Mouse (Mus musculus): ENCODE data around the gene Mitf. TPM values are rescaled to one million over a fixed set of nuclear protein-coding genes. Genes with fewer than 3 reads are reported as not detected.

The Mitf gene
- total RNA-seq, 2 experiments from 2014 or later: 7.8 to 8.2 TPM

DNA sequence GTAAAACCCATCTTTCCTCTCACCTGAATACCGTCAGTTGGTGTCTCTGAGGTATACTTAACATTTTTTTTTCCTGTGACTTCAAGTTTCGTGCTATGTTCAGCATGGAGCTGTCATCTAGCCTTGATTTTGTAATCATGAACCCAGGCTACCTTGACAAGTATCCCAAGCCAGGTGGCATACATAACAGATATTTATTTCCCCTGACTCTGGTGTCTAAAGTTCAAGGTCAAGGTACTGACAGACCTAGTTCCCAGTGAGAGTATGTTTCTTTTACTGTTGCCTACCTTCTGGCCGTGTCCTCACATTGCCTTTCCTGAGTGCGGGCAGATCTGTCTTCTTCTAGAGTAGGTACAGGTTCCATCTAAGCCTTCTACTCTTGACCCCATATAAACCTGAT, 78.1 kb downstream of the Mitf start:
- no peak for DNase-seq (ENCODE audit: extremely low spot score in 1 of 2, low spot score in 2 of 2)
- TF ChIP-seq CTCF (IDR thresholded peaks at IDR 0.05): no peak
- Histone ChIP-seq H3K4me3 (no peak overlapping the region), H3K27ac (no peak overlapping the region)
- intact Hi-C loops (cut with DNase I): no loop called here

- no peak for TF ChIP-seq CTCF (IDR thresholded peaks at IDR 0.05)
- DNase-seq (ENCODE audit: extremely low spot score in 1 of 2, low spot score in 2 of 2): no peak
- H3K27ac ChIP-seq: no peak overlapping the region
- H3K4me3 ChIP-seq: no peak overlapping the region
- intact Hi-C loops (cut with DNase I): no loop called here
Observed at GRCm38 (mm10) chr6:97885606-97886005, 78.8 kb downstream of the Mitf start.

GRCm38 (mm10) chr6:97887893-97888292, 81.0 kb downstream of the Mitf start:
- intact Hi-C loops (cut with DNase I): no loop called here
- no peak for TF ChIP-seq CTCF (IDR thresholded peaks at IDR 0.05)
- DNase-seq (ENCODE audit: extremely low spot score in 1 of 2, low spot score in 2 of 2): no peak
- Histone ChIP-seq H3K27ac (no peak overlapping the region), H3K4me3 (no peak overlapping the region)

GRCm38 (mm10) chr6:97888596-97888995, 81.7 kb downstream of the Mitf start:
- intact Hi-C loops (cut with DNase I): no loop called here
- TF ChIP-seq CTCF (IDR thresholded peaks at IDR 0.05): no peak
- Histone ChIP-seq H3K27ac (no peak overlapping the region), H3K4me3 (no peak overlapping the region)
- no peak for DNase-seq (ENCODE audit: extremely low spot score in 1 of 2, low spot score in 2 of 2)

DNA sequence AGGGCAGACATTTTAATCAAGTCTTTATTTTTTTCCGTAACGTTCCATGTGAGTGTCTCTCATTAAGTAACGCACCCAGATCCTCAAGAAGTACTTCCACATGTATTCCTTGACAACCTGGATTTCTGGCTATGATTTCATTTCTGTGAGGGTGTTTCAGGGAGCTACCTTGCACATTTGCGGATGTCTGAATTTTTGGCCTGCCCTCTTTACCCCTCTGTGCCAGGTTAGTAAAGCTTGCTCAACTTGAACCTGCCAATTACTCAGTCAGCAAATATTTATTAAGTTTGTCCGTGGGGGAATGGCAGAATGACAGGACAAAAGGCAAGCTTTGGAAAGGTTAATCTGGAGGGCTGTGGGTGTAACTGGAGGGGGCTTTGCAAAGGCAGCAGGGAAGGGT, 86.7 kb downstream of the Mitf start:
- intact Hi-C loops (cut with DNase I): no loop called here
- no peak for TF ChIP-seq CTCF (IDR thresholded peaks at IDR 0.05)
- no peak overlapping the region for H3K4me3 ChIP-seq
- H3K27ac ChIP-seq: no peak overlapping the region
- no peak for DNase-seq (ENCODE audit: extremely low spot score in 1 of 2, low spot score in 2 of 2)

DNA sequence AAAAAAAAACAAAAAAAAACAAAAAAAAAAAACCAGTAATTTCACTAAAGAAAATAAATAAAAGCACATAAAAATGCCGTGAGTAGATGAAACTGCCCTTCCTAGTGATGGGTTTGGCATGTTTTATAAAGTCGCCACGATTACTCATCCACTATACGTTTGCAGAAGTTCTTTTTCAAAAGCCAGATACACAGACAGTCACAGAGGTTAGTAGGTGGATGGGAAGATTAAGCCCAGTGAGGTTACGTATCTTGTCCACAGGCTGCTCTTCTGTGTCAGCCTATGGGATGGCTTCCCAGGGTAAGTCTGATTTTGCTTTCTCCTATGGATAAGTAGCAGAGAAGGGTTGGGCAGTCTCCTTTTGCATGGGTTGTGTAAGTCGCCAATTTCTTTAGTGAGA, 90.3 kb downstream of the Mitf start:
- no peak overlapping the region for H3K4me3 ChIP-seq
- no peak overlapping the region for H3K27ac ChIP-seq
- TF ChIP-seq CTCF (IDR thresholded peaks at IDR 0.05): no peak
- no peak for DNase-seq (ENCODE audit: extremely low spot score in 1 of 2, low spot score in 2 of 2)
- intact Hi-C loops (cut with DNase I): no loop called here

DNA sequence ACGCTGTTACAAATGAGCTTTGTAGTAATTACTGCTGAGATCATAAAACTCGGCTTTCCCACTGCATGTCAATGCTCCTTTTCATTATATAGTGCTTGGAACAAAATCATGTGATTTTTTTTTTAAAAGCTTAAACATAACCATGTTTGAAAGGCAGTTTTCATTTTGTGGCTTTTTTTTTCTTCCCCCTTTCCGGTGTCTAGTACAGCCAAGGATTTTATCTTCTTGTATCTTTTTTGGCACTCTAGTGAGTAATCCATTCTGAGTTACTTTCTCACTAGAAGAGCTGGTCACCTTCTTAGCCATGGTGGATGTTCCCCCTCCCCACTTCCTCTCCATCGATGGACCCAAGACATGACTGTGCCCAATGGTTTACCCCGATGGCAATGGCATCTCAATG, 91.2 kb downstream of the Mitf start:
- intact Hi-C loops (cut with DNase I): no loop called here
- no peak for DNase-seq (ENCODE audit: extremely low spot score in 1 of 2, low spot score in 2 of 2)
- H3K4me3 ChIP-seq: no peak overlapping the region
- no peak for TF ChIP-seq CTCF (IDR thresholded peaks at IDR 0.05)
- H3K27ac ChIP-seq: no peak overlapping the region

DNA sequence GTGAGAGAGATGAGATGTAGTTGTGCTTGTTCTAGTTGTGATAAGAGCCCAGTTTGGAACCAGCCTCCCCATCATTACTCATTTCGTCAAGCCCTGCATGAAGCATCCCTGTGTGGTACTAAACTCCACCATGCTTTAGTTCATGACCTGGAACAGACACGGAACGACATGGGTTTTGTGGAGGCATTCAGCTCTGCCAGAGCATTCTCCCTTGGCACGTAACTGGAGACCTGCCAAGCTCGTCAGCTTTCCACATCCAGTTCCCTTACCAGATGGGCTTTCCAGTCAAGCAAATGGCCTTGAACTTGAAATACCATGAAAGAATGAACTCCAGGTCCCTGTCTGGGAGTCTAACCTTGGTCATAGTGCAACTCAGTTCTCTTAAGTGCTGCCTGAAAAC, 94.7 kb downstream of the Mitf start:
- Histone ChIP-seq H3K4me3 (no peak overlapping the region), H3K27ac (no peak overlapping the region)
- TF ChIP-seq CTCF (IDR thresholded peaks at IDR 0.05): no peak
- intact Hi-C loops (cut with DNase I): no loop called here
- DNase-seq (ENCODE audit: extremely low spot score in 1 of 2, low spot score in 2 of 2): no peak

DNA sequence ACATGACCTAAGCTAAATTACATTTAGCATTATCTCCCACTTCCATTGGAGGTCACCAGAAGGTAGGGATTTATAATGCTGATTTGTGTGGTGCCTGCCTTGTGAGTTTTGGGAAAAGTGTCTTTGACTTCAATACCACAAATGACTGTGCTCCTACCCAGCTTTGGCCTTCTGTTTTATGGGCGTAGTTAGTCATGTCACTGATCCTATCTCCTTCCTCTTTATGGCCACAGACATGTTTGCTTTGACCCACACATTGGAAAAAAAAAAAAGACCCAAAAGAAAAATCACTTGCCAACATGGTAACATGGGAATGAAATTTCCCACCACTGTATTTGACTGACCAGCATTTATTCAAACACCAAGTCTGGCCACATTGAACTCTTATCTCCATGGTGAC, 95.4 kb downstream of the Mitf start:
- no peak overlapping the region for H3K4me3 ChIP-seq

DNA sequence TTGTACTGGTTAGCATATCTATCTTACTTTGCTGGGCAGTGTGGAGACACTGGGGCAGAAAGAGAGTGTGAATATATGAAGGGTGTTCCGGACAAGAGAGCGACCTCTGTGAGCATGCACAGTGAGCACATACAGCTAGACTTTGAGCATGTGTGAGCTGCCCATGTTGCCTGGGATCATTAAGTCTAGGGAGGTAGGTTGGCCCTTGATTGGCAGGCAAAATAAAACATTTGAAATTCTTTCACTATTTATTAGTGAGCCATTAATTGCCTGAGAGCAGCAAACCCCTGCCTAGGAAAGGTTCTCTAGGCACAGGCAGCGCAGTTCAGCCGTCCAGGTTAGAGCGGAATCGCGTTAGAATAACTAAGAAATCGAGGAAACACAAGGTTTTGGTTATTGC, 107.9 kb downstream of the Mitf start:
- Histone ChIP-seq H3K4me3 (no peak overlapping the region), H3K27ac (no peak overlapping the region)
- TF ChIP-seq CTCF (IDR thresholded peaks at IDR 0.05): no peak
- intact Hi-C loops (cut with DNase I): no loop called here
- no peak for DNase-seq (ENCODE audit: extremely low spot score in 1 of 2, low spot score in 2 of 2)

More for the DNA sequence above, 95.4 kb downstream of the Mitf start:
- TF ChIP-seq CTCF (IDR thresholded peaks at IDR 0.05): no peak
- no peak overlapping the region for H3K27ac ChIP-seq
- DNase-seq (ENCODE audit: extremely low spot score in 1 of 2, low spot score in 2 of 2): no peak
- intact Hi-C loops (cut with DNase I): no loop called here

DNA sequence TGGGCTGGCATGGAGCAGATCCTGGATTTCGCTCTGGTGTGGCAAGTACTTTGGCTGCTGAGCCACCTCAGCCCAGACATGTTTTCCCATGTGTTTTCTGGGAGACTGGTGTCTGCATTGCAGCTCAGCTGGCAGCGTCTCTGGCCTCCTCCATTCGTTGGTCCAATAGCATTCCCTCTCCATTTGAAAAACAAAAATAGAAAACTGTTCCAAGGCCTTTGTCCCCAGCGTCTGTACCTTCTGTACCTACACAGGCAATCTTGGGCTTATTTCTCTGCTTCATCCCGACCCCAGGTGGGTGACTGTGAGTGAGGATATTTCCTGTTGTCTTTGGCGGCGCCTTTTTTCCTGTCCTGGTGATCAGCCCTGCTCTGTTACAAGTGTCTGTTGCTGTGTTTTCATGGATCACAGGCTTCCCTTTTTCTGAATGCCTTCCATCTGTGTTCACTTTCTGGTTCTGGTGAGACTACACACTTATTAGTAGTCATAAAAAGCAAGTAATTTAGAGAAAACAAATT, 109.6 kb downstream of the Mitf start:
- Histone ChIP-seq H3K27ac (no peak overlapping the region), H3K4me3 (no peak overlapping the region)
- intact Hi-C loops (cut with DNase I): no loop called here
- no peak for TF ChIP-seq CTCF (IDR thresholded peaks at IDR 0.05)
- no peak for DNase-seq (ENCODE audit: extremely low spot score in 1 of 2, low spot score in 2 of 2)

DNA sequence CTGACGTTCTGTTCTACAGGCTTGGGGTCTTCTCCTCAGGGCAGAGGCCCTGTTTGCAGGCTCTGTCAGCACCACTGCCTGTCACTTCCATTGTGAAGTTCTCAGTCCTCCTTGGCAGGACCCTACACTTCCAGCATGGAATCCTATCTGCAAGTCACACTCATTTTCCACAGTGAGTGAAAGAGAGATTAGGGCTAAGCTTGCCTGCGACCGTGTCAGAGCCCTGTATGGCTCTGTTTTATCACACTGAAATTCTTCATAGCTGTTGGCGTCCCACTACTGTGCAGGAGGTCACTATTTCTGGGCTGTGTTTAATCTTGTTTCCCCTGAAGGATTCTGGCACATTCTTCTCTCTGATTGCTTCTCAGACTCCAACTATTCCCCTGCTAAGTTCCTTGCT, 111.2 kb downstream of the Mitf start:
- H3K4me3 ChIP-seq: no peak overlapping the region
- TF ChIP-seq CTCF (IDR thresholded peaks at IDR 0.05): no peak
- DNase-seq (ENCODE audit: extremely low spot score in 1 of 2, low spot score in 2 of 2): no peak
- intact Hi-C loops (cut with DNase I): no loop called here
- H3K27ac ChIP-seq: no peak overlapping the region

- no peak for TF ChIP-seq CTCF (IDR thresholded peaks at IDR 0.05)
- Histone ChIP-seq H3K4me3 (no peak overlapping the region), H3K27ac (no peak overlapping the region)
- no peak for DNase-seq (ENCODE audit: extremely low spot score in 1 of 2, low spot score in 2 of 2)
- intact Hi-C loops (cut with DNase I): no loop called here
Observed at GRCm38 (mm10) chr6:97918481-97918880, 111.6 kb downstream of the Mitf start.

GRCm38 (mm10) chr6:97919287-97919686, 112.4 kb downstream of the Mitf start:
- DNase-seq (ENCODE audit: extremely low spot score in 1 of 2, low spot score in 2 of 2): no peak
- TF ChIP-seq CTCF (IDR thresholded peaks at IDR 0.05): no peak
- H3K27ac ChIP-seq: no peak overlapping the region
- H3K4me3 ChIP-seq: no peak overlapping the region
- intact Hi-C loops (cut with DNase I): no loop called here
